Mouse (Mus musculus): ENCODE results near the gene Arid1b.

- TF ChIP-seq EP300 (IDR thresholded peaks at IDR 0.05) (no peak), CTCF (IDR thresholded peaks at IDR 0.05) (no peak)
These were observed 335.3 kb downstream of the Arid1b start for GRCm38 (mm10) chr17:5329478-5329877.

Data from lung, postnatal 0 days (tissue).